Comparison of ENCODE assay signal across 13 mouse cellular contexts in the genomic region with DNA sequence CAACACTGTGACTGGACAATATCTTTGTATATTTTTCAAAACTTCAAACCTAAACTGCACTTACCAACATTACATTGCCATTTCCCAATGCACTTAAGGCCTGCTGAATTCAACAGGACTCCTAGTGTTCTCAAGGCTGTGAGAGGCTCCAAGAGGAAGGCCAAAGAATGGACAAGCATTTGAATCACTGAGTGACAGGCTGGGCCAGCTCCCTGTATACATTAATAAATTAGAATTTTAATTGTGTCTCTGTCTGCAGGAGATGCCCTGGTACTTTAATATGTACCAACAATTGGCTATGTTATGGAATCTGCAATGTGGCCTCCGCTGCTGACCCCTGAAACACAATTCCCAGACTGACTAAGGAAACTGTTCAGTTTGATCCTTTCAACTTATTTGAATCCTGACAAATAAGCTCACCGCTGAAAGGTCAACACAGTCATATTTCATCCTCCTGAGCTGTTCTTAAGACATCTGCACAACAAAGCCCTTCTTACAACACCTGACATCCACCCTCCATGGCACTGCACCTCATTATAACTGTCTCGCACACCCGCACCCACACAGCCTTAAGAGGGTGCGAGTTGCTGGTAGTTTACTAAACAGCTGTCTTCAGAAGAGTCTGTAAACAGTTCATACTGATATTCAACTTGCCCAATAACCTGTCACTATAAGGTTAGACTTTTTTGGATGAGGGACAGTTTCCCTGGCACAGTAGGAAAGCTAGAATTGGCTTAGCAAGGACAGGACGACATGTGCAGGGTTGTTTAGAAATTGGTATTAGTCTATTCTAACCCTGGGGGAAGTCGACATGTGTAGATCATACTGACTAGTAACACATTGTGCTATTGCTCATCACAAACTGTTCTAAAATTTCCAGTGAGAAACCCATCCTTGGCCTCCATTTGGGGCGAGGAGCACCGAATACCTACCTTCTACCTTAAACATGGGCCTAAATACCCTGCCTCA.
"Had no signal": no experiment of that assay in that cellular context is flagged by ENCODE, and none has a peak within 500 bp of the region (broad histone marks: within the 10 kb centered on the region; RNA-seq: fewer than 3 reads in every experiment).

No protein-coding gene starts in this region.

- DNase-seq: kidney, adult 8-10 months; kidney, postnatal 25 days; lung, adult 2 months; lung, postnatal 36 days; right cerebral cortex, postnatal 14 days; thymus, adult 2 months; thymus, postnatal 25 days had no signal

- H3K4me2 ChIP-seq: liver, embryonic 11.5 days; liver, embryonic 15.5 days; stomach, embryonic 15.5 days had no signal

- H3K27ac ChIP-seq: left cerebral cortex, adult 2 months; limb, embryonic 10.5 days; liver, embryonic 15.5 days; stomach, embryonic 15.5 days had no signal

- H3K9me3 ChIP-seq: limb, embryonic 10.5 days; liver, embryonic 15.5 days; stomach, embryonic 15.5 days had no signal

- H3K27me3 ChIP-seq: liver, embryonic 15.5 days; stomach, embryonic 15.5 days had no signal

- H3K9ac ChIP-seq: liver, embryonic 15.5 days; stomach, embryonic 15.5 days had no signal

- H3K4me3 ChIP-seq: left cerebral cortex, adult 2 months; limb, embryonic 10.5 days; liver, embryonic 15.5 days; stomach, embryonic 15.5 days had no signal

- ATAC-seq: lung, postnatal 0 days had no signal

- H3K4me1 ChIP-seq: liver, embryonic 15.5 days; stomach, embryonic 15.5 days had no signal
